Mouse (Mus musculus) embryonic fibroblast, embryonic 13.5 days (primary cell): ENCODE data around the gene Adgrd1.

Experiments used
- CTCF ChIP-seq: IDR thresholded peaks from 2 replicates; pipeline ENCODE4 v1.5.1; 2011; ENCODE audit warnings: mild to moderate bottlenecking, control low read depth, low read length, moderate library complexity, borderline replicate concordance; ENCODE audit not compliant: insufficient read depth
- POLR2A ChIP-seq: IDR thresholded peaks from 2 replicates; pipeline ENCODE4 v1.6.1; 2011; ENCODE audit warnings: low read depth, mild to moderate bottlenecking, control low read depth, low read length, moderate library complexity

DNA sequence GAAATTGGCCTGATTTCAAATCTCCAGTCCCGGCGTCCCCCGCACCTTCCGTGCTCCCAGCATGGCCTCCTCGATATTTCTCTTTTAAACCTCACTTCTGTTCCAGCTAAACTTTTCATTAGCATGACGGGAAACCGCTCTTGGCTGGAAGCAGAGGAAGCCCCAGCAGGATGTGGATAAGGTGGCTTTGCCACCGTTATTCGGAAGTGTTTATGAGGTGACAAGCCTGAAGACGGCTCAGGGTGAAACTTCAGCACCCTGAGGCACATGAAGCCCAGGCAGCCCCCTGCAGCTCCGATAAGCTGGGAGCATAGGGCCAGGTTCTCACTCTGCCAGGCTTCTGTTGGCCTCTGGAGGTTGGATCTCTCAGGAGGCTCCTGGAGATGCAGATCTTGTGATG lies 145.3 kb downstream of the Adgrd1 start:
- TF ChIP-seq CTCF (no peak), POLR2A (no peak)
